Mouse (Mus musculus) spleen, adult 2 months (tissue): ENCODE data around the gene Mrvi1.

Source experiments
- CTCF ChIP-seq: fragments of 200-500 bp; IDR thresholded peaks from 2 replicates; pipeline ENCODE4 v1.5.1; 2011; ENCODE audit warnings: mild to moderate bottlenecking, inconsistent platforms; ENCODE audit not compliant: insufficient read depth, insufficient read length, insufficient replicate concordance; ENCODE audit errors: extremely low read depth
- POLR2A ChIP-seq: fragments of 200-500 bp; IDR thresholded peaks from 2 replicates; pipeline ENCODE4 v1.6.1; 2011; ENCODE audit warnings: low read depth, low read length, inconsistent platforms

GRCm38 (mm10) chr7:110878028-110878427 is 104.2 kb downstream of the Mrvi1 start:
- TF ChIP-seq CTCF (no peak), POLR2A (no peak)
